Mouse (Mus musculus) mouse trophoblast stem cell (cell line): ENCODE data around the gene Map3k3.
"Not testable (repeated sequence)": the region's sequence is repeated elsewhere in the genome, so short reads cannot be mapped to it uniquely, and the experiment has no call there.

Experiments used
- in situ Hi-C, 2 experiments: fragments of 300-500 bp; cut with MseI, MboI; formaldehyde crosslinking; loops; 2 replicates in 1 of 2; 3 replicates in 1 of 2; pipeline ENCODE4 v1.15.1; 2025

Gene Map3k3

DNA sequence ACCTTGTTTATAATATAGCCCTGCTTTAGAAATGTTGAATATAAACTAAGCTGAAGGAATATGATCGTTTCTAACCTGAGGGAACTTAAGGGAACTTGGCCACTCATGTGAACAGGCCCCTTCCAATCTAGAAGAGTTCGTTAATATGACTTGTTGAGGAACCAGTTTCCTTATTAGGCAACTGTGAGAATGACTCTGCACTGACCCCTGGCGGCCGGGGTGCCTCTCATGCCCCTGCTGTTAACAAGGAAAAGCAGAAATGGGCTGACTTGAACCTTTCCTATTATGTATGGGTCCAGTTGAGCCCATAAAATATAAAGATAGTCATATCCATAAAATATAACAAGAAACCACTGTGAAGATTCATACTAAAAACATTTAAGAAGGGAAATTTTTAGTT, 8.1 kb upstream of the Map3k3 start:
- in situ Hi-C loops = no loop called here

GRCm38 (mm10) chr11:106084911-106085561, 623 bp downstream of the Map3k3 start:
- in situ Hi-C loops = no loop called here

GRCm38 (mm10) chr11:106098223-106098622, 13.8 kb downstream of the Map3k3 start:
- in situ Hi-C loops = no loop called here

DNA sequence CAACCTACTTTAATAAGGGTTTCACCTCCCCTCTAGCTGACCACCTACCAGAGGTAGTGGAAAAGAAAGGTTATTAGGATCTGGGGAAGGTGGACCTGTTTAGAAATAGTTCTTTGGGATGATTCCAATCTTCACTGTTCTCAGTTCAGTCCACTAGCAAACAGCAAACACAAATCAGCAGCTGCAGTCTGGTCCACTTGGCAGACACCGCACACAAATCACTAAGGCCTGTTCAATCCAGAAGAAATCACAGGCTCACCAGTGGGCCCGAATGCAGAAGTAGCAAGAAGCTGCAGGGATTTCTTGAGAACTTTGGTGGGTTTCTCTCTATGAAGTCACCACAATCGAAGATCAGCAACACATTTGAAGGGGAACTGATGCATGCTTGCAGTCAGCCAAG, 18.5 kb downstream of the Map3k3 start:
- in situ Hi-C loops = no loop called here

DNA sequence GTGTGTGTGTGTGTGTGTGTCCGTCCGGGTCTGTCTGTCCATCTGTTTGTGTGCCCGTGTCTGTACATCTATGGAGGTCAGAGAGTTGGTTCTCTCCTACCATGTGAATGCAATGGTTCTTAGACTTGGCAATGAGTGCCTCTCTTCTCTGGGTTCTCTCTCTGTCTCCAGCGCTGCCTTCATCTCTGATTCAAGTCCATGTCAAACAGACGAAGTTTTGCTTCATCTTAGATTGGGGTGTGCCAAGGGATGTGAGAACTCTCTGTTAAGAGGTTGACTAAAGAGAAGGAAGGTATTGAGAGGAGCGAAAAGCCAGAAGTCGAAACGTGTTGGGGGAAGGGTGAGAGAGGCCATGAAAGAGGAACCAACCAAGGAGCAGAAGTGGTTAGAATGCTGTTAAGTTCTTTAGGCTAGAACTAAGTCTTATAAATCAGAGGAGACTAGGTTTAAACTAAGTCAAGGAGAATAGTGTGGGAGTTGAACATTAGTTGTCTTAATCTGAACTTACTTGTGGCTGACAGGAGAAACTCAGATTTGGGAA, 21.7 kb downstream of the Map3k3 start:
- in situ Hi-C loops = no loop called here

DNA sequence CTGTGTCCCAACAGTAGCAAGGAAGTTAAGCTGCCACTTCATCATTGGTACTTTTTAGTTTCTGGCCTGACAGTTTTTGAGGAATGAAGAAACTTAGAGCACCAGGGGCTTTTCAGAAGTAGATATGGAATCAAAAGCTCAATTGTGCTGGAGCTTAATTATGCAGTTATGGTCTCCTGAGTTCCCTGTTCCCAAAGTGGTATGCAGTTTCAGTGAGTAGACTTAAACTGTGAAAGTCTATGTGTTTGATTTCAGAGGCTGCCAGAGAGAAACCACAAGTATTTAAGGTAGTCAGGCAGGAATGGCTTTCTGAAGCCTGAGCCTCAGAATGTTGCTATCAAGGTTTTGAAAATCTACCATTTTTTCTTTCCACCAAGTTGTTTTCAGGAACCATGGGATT, 27.3 kb downstream of the Map3k3 start:
- in situ Hi-C loops = no loop called here

- in situ Hi-C loops = no loop called here
Measured at GRCm38 (mm10) chr11:106122221-106122620, 37.8 kb downstream of the Map3k3 start.

GRCm38 (mm10) chr11:106122736-106123135, 38.3 kb downstream of the Map3k3 start:
- in situ Hi-C loops = no loop called here

DNA sequence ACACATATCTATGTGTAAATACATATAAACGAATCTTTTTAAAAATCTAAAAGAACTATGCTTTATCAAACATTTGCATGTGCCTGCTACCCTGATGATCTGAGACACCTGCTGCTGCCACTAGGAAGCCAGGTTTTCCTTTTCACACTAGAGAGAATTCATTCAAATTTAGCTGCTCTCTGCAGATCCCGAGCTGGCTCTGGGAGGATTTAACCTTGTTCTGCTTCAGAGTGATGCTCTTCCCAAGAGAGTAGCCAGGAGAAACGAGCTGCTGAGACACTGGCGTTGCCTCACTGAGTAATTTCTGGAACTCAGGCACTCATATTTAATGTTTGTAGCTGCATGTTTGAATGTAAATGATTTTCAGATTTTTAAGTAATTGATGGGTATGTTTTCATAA, 40.4 kb downstream of the Map3k3 start:
- in situ Hi-C loops = no loop called here

DNA sequence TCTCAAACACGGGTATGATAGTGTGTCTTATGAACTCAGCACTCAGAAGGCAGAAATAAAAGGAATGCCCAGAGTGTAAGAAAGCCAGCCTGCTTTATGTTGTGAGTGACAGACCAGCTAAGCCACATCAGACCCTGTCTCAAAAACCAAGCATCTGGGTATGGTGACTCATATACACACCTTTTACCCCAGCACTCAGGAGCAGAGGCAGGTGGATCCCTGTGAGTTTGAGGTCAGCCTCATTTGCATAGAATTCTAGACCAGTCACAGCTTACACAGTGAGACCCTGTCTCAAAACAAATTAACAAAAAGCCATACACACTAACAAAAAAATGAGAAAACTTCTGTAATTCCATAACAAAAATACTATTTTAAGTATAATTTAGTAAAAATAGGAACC, 41.4 kb downstream of the Map3k3 start:
- in situ Hi-C loops = no loop called here

DNA sequence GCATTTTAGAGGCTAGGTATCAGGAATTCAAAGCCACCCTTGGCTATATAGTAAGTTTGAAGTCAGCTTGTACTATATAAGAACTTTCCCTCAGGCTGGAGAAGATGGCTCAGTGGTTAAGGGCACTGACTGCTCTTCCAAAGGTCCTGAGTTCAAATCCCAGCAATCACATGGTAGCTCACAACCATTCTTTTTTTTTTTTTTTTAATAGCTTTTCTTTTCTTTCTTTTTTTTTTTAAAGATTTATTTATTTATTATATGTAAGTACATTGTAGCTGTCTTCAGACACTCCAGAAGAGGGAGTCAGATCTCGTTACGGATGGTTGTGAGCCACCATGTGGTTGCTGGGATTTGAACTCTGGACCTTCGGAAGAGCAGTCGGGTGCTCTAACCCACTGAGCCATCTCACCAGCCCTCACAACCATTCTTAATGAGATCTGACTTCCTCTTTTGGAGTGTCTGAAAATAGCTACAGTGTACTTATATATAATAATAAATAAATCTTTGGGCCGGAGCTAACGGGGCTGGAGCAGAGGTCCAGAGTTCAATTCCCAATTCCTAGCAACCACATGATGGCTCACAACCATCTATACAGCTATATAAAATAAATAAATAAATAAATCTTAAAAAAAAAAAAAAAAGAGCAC, 42.4 kb downstream of the Map3k3 start:
- in situ Hi-C loops = not testable (repeated sequence)

DNA sequence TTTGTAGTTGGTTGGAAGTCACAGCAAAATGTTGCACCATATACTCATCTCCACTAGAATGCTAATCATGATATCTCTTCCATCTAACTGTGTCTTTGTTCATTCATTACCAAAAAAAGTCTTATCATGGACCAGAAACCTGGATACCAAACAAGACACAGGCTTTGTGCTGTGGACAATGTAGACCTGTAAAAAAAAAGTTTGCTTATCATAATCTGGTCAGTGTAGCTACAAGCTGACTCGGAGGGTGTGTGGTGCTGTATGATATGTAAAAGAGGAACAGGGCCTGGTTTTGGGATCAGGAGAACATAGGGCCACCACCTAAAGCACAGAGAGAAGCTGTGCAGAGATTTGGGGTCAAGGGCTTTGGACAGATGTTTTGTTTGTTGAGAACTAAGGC, 45.1 kb downstream of the Map3k3 start:
- in situ Hi-C loops = no loop called here

GRCm38 (mm10) chr11:106132516-106132915, 48.1 kb downstream of the Map3k3 start:
- in situ Hi-C loops = no loop called here

GRCm38 (mm10) chr11:106134580-106135528, 50.4 kb downstream of the Map3k3 start:
- in situ Hi-C loops = no loop called here

- in situ Hi-C loops = no loop called here
Measured at GRCm38 (mm10) chr11:106151219-106151618, 66.8 kb downstream of the Map3k3 start.

DNA sequence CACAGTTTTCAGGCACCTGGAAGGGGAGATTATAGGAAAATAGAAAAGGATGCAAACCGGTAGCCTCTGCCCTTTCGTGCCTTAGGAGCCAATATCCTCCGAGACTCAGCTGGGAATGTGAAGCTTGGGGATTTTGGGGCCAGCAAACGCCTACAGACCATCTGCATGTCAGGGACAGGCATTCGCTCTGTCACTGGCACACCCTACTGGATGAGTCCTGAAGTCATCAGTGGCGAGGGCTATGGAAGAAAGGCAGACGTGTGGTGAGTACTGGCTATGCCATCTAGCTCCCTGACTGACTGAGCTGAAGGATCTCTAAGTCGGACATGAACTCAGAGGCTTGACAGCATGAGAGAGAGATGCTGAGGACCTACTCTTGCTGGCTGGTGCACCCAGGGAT, 67.7 kb downstream of the Map3k3 start:
- in situ Hi-C loops = no loop called here

DNA sequence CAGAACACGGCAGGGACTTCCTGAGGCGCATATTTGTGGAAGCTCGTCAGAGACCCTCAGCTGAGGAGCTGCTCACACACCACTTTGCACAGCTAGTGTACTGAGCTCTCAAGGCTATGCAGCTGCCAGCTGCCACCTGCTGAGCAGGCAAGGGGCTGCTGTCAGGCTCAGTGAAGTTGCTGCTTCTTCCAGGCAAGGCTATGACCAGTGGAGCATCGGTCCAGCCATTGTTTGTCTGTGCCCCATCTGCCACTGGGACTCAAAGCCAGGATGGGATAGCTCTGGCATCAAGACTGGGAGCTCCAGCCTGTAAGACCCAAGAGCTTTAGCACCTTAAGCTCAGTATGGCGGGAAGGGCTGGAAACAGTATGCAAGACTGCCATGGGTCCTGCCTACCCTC, 69.7 kb downstream of the Map3k3 start:
- in situ Hi-C loops = no loop called here

GRCm38 (mm10) chr11:106154770-106155169, 70.4 kb downstream of the Map3k3 start:
- in situ Hi-C loops = no loop called here

- in situ Hi-C loops = no loop called here
Measured at GRCm38 (mm10) chr11:106155761-106156160, 71.3 kb downstream of the Map3k3 start.

DNA sequence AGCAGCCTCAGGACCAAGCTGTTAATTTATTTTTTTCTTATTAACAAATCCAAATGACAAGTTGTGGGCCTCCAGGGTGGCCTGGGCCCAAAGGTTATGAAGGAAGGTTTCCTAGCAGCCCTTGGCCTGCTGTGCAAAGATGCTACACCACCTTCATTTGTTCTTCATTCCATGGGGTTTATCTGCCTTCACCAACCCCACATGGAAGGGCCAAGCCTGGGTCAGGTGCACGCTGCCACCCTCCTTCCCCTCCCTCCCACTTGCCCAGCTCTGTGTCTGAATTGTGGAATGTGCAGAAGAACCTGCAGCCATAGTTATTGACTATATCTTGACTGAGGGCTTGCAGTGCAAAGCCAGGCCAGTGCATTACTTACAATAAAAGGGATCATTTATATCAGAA, 71.8 kb downstream of the Map3k3 start:
- in situ Hi-C loops = no loop called here

DNA sequence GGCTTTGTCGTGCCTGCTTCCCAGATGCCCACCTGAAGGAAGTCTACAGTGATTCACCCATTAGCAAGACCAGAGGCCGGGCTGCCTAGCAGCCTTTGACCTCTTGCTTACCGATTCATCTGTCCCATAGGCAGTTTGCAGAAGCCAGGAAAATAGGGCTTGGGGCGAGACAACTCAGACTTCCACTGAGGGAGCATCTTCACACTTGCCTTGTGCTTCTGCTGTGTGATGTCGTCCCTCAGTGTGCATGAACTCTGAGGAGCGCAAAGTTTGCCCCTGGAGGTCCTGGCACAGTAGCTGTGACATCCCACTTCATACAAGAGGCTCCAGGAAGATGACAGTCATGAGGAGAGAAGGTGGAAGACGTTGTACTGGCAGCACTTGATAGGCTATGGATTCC, 72.7 kb downstream of the Map3k3 start:
- in situ Hi-C loops = no loop called here
